Mouse (Mus musculus) kidney, adult 9 months (tissue): ENCODE measurements at regions not wholly inside any gene's neighbourhood (a gene's known extent, or its start where the extent isn't known, plus 50 kb on each side); places are given as distances from the start of the nearest gene placed in this dataset.

Experiments used
- DNase-seq: peaks from one replicate; pipeline ENCODE4 v3.0.0; 2022

- no peak for DNase-seq
These were observed 155.6 kb upstream of the Jmjd1c start for GRCm38 (mm10) chr10:66940368-66940767.

GRCm38 (mm10) chr10:66940922-66941321 lies 155.0 kb upstream of the Jmjd1c start:
- DNase-seq, result no peak

- no peak for DNase-seq
These were observed 154.0 kb upstream of the Jmjd1c start for GRCm38 (mm10) chr10:66941974-66942373.

- DNase-seq, result peak; percentile 53
These were observed 152.1 kb upstream of the Jmjd1c start for GRCm38 (mm10) chr10:66943875-66944274.

- no peak for DNase-seq
These were observed 149.8 kb upstream of the Jmjd1c start for GRCm38 (mm10) chr10:66946161-66946560.

- no peak for DNase-seq
These were observed 147.6 kb upstream of the Jmjd1c start for GRCm38 (mm10) chr10:66948329-66948728.

GRCm38 (mm10) chr10:66950441-66950840 lies 145.5 kb upstream of the Jmjd1c start:
- no peak for DNase-seq

- no peak for DNase-seq
These were observed 144.6 kb upstream of the Jmjd1c start for GRCm38 (mm10) chr10:66951231-66951822.

- no peak for DNase-seq
These were observed 144.0 kb upstream of the Jmjd1c start for GRCm38 (mm10) chr10:66951935-66952334.

GRCm38 (mm10) chr10:66953248-66953975 lies 142.5 kb upstream of the Jmjd1c start:
- peak; percentile 33 for DNase-seq

GRCm38 (mm10) chr10:66953976-66954505 lies 141.9 kb upstream of the Jmjd1c start:
- no peak for DNase-seq

GRCm38 (mm10) chr10:66955430-66955829 lies 140.5 kb upstream of the Jmjd1c start:
- no peak for DNase-seq

- DNase-seq, result no peak
These were observed 139.3 kb upstream of the Jmjd1c start for GRCm38 (mm10) chr10:66956619-66957018.

GRCm38 (mm10) chr10:66957373-66957772 lies 138.6 kb upstream of the Jmjd1c start:
- DNase-seq, result no peak
